Mouse (Mus musculus) urinary bladder, postnatal 4 days (tissue): ENCODE data around the gene Podxl.
"Not testable (repeated sequence)": the region's sequence is repeated elsewhere in the genome, so short reads cannot be mapped to it uniquely, and the experiment has no call there.

ENCODE experiments used
- DNase-seq, 2 experiments: peaks; one replicate each; pipeline ENCODE4 v3.0.0; 2021 to 2022; ENCODE audit warnings: low spot score in 2 of 2

Podxl gene

DNA sequence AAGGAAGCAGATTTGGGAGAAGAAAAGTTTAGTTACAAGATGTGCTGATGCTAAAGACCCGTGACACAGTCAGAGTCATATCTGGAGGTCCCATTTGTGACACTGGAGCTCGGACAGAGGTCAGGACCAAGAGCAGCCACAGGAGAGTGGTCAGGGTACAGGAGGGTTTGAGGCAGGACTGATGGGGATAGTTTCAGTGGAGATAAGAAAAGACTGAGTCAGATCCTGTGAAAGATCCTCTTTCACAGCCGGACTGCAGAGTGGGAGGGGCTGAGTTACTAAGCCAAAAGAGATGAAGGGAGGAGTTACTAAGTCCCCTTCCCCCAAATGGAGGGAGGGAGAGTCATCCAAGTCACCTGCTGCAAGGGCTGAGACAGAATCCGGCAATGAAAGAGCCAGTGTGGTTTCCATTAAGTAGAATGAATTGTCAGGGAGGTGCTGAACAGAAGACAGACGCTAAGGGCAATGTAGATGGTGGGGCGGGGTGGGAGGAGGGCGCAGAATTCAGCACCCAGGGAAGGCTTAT lies 4.4 kb upstream of the Podxl start:
- DNase-seq: no peak

DNA sequence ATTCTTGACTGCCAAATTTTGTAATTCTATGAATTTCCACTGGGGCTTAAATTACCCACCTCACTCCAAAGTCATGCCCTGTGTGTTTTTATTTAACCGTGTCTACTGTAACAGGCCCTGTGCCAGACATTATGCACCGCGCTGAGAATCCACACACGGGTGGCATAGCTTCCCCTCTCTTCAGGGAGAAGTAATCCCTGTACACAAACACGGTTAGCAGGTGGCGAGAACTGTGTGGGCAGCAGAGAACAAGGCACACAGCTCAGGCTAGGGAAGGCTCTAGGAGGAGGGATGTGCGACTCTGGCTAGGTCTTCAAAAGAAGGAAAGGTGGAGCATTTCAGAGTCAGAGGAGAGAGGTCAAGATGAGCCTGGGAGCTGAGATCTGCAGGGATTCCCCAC lies 3.4 kb upstream of the Podxl start:
- DNase-seq: no peak

DNA sequence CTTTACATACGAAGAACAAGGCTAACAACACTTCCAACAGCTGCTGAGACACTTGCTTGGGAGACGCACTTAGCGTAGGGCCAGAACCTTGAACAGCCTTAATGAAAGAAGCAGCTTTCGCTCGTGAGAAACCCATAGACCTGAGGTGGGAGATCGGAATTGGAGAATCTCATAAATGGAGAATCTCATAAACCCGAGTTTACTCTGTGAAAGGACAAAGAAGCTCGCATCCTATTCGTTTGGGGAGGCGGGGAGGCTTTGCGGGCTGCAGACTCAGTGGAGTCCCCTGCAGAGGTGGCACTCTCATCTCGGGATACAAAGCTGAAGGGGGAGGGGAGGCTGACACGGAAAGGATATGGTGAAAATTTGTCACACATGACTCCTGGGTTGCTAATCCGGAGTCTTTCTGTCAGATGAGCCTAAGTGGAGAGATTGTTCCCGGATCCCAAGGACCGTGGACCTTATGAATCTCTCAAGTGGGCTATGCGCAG lies 1.2 kb upstream of the Podxl start:
- DNase-seq: no peak

DNA sequence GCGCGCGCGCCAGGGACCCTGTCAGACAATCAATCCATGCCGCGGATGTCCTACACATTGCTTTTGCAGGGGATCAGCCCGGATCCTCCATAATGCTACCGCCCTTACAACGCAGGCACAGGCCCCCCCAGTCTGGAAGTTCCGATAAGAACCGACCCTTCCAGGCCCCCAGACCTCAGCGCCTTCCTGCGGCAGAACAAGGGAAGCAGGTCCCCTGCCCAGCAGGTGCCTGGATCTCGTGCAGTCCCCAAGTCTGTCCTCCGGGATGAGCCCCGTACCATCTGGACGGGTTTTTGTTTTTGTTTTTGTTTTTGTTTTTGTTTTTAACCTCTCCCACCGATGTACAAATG lies 376 bp upstream of the Podxl start:
- no peak for DNase-seq

DNA sequence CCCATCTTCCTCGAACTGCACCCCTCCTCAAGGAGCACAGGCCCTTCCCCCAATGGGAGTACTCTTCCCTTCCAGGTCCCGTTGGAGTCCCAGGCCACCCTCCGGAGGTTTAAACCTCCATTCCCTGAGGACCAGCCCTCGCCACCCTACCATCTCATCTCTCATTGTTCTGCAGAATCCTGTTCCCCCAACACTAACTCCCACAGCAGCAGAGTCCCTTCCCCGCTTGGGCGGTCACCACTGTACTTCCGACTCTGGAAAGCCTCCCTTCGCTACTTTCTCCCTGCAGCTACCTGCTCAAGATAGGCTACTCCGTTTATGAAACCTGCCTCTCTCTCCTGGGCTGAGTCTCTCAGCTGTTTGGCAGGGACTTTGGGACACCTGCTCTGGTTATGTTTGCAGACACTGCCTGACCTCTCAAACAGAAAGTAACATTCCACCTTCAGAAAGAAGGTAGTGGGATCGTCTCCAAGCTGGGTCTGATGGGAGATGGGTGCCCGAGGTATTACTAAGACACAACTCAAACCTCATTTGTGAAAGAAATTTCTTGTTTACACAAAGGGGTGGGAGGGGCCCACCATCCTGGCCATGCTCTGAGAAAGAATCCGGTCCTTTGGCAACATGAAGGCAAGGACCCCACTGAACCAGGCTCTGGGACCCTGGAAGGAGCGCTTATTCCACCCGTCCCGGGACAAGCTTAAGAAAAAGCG lies 1.3 kb downstream of the Podxl start:
- no peak for DNase-seq

DNA sequence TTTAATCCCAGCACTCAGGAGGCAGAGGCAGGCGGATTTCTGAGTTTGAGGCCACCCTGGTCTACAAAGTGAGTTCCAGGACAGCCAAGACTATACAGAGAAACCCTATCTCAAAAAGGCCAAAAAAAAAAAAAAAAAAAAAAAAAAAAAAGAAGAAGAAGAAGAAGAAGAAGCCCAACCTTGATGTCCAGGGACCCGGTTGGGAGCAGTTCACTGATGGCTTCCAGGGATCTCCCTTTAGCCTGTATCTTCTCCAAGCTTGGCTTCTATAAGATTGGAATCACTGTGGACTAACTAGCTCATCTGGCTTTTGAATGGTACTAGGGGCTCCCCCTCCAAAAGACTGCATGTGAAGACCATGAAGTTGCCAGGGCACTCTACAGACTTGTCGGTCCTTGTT lies 1.8 kb downstream of the Podxl start:
- DNase-seq: not testable (repeated sequence)

DNA sequence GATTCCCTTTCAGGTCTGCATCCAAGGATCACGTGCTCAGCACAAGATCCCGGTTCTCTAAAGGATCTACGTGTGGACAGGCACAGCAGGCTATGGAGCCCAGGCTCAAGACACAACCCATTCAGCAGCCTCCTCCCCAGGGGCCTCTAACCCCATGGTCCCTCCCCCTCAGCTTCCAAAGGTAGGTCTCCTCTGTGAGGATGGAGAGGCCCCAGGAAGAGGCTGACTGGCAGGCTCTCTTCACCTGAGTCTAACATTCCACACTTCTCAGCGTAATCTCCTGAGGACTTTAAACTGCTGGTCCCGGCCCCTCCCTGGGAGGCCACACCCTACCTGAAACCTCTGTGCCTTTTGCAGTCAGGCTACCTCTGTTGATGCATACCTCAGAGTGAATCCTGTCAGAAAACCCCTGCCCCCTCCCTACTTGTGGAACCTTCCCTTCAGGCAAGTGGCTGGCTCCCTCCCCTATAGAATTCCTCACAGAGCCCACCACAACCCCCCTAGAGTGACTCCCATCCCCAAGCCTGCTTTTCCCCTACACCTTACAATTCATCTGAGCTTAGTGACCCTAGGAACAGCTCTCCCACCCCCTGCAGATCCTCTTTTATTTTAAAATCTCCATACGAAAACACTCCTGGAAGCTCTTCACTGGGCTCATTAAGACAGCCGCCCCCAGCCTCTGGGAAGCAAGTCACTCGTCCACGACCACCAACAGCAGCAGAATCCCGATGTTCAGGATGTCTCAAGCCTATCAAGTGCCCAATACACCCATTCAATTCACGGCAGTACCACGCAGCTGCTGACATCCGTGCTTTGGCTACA lies 3.4 kb downstream of the Podxl start:
- no peak for DNase-seq

DNA sequence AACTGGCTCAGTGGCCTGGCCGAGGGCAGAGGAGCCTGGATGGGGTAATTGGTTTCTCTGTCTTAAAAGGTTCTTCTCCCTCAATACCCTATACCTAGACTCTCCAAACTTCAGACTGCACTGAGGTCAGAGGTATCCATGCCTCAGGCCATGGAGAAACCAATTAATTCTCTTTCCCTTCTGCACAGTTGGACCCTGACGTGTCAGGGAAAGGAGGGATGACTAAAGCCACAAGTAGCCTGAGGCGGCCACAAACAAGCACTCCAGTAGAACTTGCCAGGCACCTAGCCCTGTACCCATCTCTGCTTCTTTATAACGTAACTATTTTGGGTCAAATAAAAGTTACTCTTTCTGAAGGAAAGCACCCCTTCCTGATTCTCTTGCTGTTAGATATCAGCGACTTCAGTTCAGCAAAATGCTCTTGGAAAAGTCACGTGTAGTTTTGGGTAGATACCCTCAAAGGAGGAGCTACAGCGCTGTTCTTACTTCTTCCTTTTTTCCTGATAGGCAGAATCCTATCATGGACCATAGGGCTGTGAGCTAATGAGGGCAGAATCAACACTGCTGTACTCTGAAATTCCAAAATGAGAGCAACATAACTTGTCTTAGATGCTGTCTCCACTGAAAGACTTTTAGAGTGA lies 7.2 kb downstream of the Podxl start:
- no peak for DNase-seq

DNA sequence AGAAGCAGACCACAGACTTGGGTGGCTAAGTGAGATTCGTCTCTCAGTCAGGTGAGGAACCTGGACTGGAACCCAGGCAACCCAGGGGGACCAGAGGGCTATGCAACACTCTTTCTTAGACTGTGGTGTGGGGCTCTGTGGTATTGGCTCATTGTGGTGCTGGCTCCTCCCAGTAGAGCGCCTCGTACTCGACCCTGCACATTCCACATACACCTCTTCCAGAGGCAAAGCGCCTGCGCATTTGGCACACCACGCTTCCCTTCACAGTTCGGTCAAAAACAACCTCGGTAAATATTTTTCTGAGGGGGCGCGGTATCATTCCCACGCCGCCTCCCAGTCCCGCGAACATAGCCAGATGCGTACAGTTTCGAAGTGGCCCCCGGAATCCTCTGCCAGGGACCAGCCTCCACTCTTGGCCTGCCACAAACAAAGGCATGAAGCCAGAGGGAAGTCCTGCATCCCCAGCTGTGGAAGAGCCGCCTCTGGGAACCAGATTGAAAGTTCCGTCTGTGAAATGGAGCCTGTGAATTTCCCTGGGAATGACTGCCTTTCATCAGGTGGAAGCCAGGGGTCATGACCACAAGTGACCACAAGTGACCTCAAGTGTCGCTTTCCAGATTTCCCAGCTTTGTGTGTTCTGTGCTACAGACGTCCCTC lies 12.8 kb downstream of the Podxl start:
- DNase-seq: no peak

DNA sequence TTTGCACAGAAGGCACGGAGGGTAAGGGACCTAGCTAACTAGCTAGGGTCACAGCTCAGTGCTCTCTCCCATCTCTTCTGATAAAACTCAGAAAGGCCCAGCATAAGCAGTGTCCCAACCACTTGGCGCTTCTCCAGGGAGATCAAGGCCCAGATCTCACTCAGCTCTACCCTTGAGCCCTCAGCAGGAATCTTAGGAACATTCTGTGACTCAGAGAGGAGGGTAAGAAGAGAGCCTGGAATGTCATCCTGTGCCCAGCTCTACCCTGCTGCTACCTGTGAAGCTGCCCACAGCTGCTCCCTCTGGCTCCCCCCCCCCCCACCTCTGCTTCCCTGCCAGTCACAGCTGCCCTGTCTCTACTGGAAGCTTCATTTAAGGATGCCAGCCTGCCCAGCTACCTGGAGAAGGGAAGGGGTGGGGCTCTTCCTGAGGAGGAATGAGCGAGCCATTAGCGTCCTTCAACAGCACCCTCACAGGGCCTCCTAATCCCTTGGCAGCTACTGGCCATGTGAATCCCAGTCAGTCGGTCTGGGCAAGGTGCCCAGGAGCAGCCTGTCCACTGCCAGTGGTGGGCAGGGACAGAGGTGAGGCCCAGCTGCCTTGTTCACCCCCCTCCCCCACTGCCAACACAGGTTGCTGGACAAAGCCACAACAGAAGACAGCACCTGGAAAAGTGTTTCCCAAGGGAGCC lies 14.3 kb downstream of the Podxl start:
- peak in 1 of 2 experiments; percentile 50 for DNase-seq

DNA sequence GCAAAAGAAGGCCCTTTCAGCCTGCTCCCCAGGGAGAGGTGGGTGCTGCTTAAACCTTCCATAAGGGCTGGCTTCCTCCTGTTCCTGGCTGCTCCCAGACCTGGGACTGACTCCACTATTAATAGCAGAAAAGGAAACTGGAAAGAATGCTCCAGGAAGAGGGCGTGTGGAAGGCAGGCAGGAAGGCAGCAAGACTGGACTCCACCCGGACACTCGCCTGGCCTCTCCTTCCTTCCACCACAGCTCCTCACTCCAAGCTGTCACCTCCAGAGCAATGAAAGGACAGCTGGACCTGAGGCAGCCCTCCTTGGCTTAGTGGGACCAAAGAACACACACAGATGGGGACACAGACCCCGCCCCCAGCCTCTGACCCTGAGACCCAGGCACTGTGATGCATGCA lies 19.5 kb downstream of the Podxl start:
- no peak for DNase-seq

DNA sequence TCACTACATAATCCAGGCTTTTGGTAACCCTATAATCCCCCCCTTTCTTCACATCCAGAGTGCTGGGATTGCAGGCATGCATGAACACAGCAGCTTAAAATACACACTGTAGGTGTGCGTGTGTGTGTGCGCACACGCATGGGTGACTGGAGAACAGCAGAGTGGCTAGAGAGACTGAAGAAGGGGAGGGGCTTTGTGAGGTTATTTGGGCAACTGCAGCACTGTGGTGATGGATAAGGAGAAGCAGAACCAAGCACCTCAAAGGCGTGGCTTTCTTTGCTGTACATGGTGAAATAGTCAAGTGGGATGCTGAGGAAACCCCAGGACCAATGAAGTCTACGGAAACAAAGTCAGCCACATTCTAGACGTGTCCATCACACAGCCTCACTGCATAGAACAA lies 23.8 kb downstream of the Podxl start:
- DNase-seq: no peak

DNA sequence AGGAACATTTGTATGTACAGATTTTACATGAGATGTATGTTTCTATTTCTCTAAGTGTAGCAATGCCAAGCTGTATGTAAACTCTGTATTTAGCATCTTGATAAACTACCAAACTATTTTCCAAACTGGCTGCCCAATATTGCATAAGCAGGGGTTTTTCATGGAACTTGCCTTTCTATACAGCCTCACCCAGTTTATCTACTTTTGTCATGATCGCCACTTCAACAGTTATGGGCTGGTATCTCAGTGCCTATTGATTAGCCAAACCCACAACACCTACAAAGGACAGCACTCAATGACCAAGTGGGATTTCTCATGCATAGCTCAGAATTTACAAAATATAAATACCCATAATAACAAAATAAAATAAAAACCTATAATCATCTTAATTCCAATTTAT lies 25.7 kb downstream of the Podxl start:
- no peak for DNase-seq

DNA sequence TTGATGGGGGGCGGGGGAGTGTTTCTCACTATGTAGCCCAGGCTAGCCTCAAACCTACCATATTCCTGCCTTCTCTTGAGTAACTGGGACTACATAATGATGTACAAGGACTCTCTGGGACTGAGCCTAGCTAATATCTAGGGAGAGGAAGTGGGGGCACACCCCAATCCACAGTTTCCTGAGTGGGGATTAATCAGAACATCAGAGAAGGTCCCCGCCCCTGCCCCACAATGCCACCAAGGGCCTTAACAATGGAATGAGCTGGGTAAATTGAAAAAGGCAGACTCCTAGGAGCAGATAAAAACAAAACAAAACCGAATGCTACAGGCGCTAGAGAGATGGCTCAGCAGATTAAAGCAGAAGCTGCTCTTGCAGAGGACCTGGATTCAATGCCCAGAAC lies 26.6 kb downstream of the Podxl start:
- DNase-seq: no peak

DNA sequence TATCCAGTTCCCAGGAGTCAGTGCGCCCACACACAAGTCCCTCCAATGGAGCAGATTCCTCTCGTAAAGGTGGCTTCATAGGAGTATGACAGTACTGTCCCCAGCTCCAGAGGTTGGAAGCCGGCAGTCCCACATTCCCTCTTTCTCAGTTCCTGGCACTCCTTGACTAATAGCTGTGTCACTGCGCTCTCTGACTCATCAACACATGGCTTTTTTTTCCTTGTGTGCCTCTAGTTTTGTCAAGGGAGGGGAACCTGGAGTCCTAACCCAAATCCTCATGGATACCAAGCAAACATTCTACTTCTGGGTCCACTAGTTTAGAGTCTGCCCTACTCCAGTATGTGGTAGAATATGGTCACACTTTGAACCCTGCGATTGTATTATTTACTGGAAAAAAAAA lies 29.1 kb downstream of the Podxl start:
- DNase-seq: no peak

DNA sequence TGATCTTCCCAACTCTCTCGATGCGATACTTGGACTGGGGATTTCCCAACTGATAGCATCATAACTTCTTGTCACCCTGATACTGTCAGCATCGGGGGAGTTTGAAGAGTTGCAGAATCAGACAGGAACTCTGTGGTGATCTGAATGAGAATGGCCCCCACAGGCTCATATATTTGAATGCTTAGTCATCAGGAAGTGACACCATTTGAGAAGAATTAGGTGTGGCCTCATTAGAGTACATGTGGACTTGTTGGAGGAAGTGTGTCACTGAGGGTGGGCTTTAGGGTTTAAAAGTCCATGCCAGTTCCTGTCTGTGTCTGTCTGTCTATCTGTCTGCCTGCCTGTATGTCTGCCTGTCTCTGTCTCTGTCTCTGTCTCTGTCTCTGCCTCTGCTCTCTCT lies 31.9 kb downstream of the Podxl start:
- no peak for DNase-seq

DNA sequence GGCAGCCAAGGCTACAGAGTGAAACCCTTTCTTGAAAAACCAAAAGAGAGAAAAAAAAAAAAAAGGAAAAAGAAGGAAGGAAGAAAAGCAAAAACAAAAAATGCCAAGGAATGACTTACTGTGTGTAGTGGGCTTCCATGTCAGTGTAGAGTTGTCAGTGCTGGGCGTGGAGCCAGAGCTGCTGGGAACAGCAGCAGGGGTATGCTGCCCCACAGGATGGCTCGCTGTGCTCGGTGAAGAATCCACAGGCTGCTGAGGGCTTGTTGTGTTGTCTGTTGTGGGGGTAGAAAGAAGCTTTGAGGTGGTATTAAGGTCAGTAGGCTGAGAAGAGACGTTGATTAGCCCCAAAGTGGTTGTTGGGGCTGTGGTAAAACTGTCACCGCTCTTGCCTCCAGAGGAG lies 35.4 kb downstream of the Podxl start:
- no peak for DNase-seq

DNA sequence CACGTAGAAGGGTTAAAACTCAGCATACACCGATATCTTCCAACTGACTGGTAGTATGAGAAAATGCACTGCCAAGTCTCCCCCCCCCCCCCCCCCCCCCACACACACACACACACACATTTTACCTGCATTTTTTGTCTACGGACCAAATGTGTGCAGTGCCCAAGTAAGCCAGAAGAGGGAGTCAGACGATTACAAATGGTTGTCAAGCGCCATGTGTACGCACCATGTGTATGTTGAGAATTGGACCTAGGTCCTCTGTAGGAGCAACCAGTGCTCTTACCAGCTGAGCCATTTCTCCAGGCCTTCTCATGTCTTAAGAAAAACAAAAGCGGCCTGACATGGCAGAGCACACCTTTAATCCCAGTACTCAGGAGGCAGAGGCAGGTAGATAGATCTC lies 35.9 kb downstream of the Podxl start:
- DNase-seq: no peak

DNA sequence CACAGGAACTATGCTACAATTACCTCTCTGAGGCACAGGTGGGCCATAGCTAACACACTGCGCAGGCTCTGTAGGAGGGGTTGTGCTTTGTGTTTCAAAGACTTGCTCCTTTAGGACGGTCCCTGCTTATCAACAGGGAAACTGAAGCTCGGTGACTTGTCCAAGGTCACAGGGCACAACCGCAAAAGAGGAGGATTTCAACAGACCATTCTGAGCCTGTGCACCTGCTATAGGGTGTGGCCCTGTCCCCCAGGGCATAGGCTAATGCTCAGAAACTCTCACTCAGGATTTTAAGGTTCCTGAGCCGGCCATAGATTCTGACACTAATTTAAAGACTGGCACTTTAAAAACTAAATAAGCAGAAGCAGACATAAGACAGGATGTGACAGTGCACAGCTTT lies 36.9 kb downstream of the Podxl start:
- no peak for DNase-seq

DNA sequence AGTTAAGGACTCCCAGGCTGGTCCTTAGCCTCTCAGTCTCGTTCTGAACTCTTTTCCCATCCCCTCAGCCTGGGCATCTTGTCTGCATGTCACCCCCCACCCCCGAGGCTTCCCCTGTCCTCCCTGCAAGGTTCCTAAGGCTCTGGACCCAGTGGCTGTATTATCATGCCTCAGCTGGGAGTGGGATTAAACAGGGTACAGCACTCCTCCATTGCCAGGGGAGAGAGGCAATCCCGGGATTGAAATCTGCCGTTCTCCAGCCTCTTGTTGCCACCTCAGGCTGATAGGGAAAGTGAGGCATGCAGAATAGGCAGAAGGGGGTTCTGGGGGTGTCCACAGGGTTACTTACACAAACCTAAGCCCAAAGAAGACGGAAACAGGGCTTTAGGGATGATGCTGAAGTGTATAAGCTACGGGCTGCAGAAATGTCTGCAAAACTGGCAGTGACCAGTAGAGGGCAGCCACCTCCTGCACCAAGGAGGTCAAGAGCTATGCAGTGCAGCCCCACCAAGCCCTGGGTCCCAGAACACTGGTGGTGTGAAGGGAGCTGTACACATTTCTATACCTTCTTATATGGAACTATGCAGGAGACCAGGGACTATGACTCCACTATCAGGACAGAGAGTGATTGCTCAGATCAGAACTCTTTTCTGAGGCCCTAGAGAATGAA lies 38.4 kb downstream of the Podxl start:
- peak in 1 of 2 experiments; percentile 64 for DNase-seq

DNA sequence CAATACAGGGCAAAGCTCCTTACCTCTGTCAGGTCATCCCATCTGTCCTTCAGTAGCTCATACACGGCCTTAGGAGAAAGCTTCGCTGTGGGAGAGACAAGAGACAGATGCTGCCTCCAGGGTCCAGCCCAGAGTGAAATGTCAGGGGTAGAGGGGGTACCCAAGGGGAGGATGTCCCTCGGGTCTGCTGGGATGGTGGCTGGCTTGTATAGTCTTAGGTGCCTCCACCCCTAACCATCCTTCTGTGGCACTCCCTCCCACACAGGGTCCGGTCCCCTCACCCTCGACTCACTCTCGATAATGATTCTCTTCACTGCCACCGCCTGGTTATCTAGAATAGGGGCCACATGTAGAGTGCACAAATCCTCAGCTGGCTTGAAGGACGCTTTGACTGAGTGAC lies 39.1 kb downstream of the Podxl start:
- peak in 1 of 2 experiments; percentile 55 for DNase-seq
